Mouse (Mus musculus): ENCODE data around the gene Wbp4. TPM values are rescaled to one million over a fixed set of nuclear protein-coding genes. Genes with fewer than 3 reads are reported as not detected.

The Wbp4 gene
- polyA plus RNA-seq, 1 experiment from 2014 or later: 40.1 TPM

GRCm38 (mm10) chr14:79503371-79504075 lies 22.2 kb upstream of the Wbp4 start:
- ATAC-seq (ENCODE audit: low FRiP score, low read depth): no peak
- 53% methylated on average over 5 of the region's 5 CpGs for WGBS
- Histone ChIP-seq H3K27me3 (no peaks in the 10 kb centered on the region), H3K4me2 (no peak overlapping the region), H3K9ac (no peak overlapping the region), H3K4me1 (replicated peaks) (peaks cover 4% of the 10 kb centered on the region; the same call in 1 of the 2 replicates), H3K4me3 (no peak overlapping the region), H3K27ac (replicated peaks) (0 out of 2 replicates have a peak overlapping the region, but pooled peaks have one; percentile 7), H3K9me3 (no peaks in the 10 kb centered on the region), H3K36me3 (no peaks in the 10 kb centered on the region)

GRCm38 (mm10) chr14:79500756-79501155 lies 19.4 kb upstream of the Wbp4 start:
- Histone ChIP-seq H3K4me2 (no peak overlapping the region), H3K36me3 (no peaks in the 10 kb centered on the region), H3K27ac (replicated peaks) (no peak overlapping the region), H3K9ac (no peak overlapping the region), H3K4me1 (replicated peaks) (peaks cover 4% of the 10 kb centered on the region; the same call in 1 of the 2 replicates), H3K4me3 (no peak overlapping the region), H3K9me3 (no peaks in the 10 kb centered on the region), H3K27me3 (no peaks in the 10 kb centered on the region)
- ATAC-seq (ENCODE audit: low FRiP score, low read depth): no peak
- WGBS: 82% methylated on average over 4 of the region's 4 CpGs

- H3K4me2 ChIP-seq: no peak overlapping the region
- no peak overlapping the region for H3K4me3 ChIP-seq
- no peak overlapping the region for H3K27ac ChIP-seq (replicated peaks)
- no peaks in the 10 kb centered on the region for H3K36me3 ChIP-seq
- no peak overlapping the region for H3K9ac ChIP-seq
- peaks cover 4% of the 10 kb centered on the region; the same call in 1 of the 2 replicates for H3K4me1 ChIP-seq (replicated peaks)
- 92% methylated on average over 9 of the region's 9 CpGs for WGBS
- ATAC-seq (ENCODE audit: low FRiP score, low read depth): no peak
- H3K27me3 ChIP-seq: no peaks in the 10 kb centered on the region
- no peaks in the 10 kb centered on the region for H3K9me3 ChIP-seq
These were observed 18.0 kb upstream of the Wbp4 start for GRCm38 (mm10) chr14:79499326-79499725.

- H3K27me3 ChIP-seq: no peaks in the 10 kb centered on the region
- 94% methylated on average over 6 of the region's 6 CpGs for WGBS
- H3K27ac ChIP-seq (replicated peaks): no peak overlapping the region
- H3K4me2 ChIP-seq: no peak overlapping the region
- H3K4me1 ChIP-seq (replicated peaks): no peaks in the 10 kb centered on the region
- H3K9ac ChIP-seq: no peak overlapping the region
- H3K4me3 ChIP-seq: no peak overlapping the region
- no peaks in the 10 kb centered on the region for H3K36me3 ChIP-seq
- no peaks in the 10 kb centered on the region for H3K9me3 ChIP-seq
- no peak for ATAC-seq (ENCODE audit: low FRiP score, low read depth)
These were observed 13.0 kb upstream of the Wbp4 start for GRCm38 (mm10) chr14:79494349-79494748.

GRCm38 (mm10) chr14:79490246-79490645 lies 8.9 kb upstream of the Wbp4 start:
- WGBS: 79% methylated on average over 3 of the region's 3 CpGs

GRCm38 (mm10) chr14:79489150-79489549 lies 7.8 kb upstream of the Wbp4 start:
- H3K4me2 ChIP-seq: no peak overlapping the region
- WGBS: 79% methylated on average over 12 of the region's 12 CpGs
- H3K27me3 ChIP-seq: no peaks in the 10 kb centered on the region
- H3K9me3 ChIP-seq: no peaks in the 10 kb centered on the region
- no peak overlapping the region for H3K4me3 ChIP-seq
- H3K36me3 ChIP-seq: no peaks in the 10 kb centered on the region
- no peak overlapping the region for H3K9ac ChIP-seq
- peaks cover 21% of the 10 kb centered on the region for H3K4me1 ChIP-seq (replicated peaks)
- H3K27ac ChIP-seq (replicated peaks): no peak overlapping the region
- ATAC-seq (ENCODE audit: low FRiP score, low read depth): no peak

More at GRCm38 (mm10) chr14:79490246-79490645, 8.9 kb upstream of the Wbp4 start:
- no peak overlapping the region for H3K9ac ChIP-seq
- H3K36me3 ChIP-seq: no peaks in the 10 kb centered on the region
- H3K9me3 ChIP-seq: no peaks in the 10 kb centered on the region
- H3K4me3 ChIP-seq: no peak overlapping the region
- H3K4me1 ChIP-seq (replicated peaks): peaks cover 18% of the 10 kb centered on the region
- ATAC-seq (ENCODE audit: low FRiP score, low read depth): no peak
- no peaks in the 10 kb centered on the region for H3K27me3 ChIP-seq
- no peak overlapping the region for H3K4me2 ChIP-seq
- no peak overlapping the region for H3K27ac ChIP-seq (replicated peaks)

GRCm38 (mm10) chr14:79488531-79488930 lies 7.2 kb upstream of the Wbp4 start:
- no peaks in the 10 kb centered on the region for H3K9me3 ChIP-seq
- no peak overlapping the region for H3K9ac ChIP-seq
- no peaks in the 10 kb centered on the region for H3K36me3 ChIP-seq
- H3K4me1 ChIP-seq (replicated peaks): peaks cover 24% of the 10 kb centered on the region
- no peaks in the 10 kb centered on the region for H3K27me3 ChIP-seq
- H3K4me2 ChIP-seq: no peak overlapping the region
- no peak overlapping the region for H3K4me3 ChIP-seq
- 76% methylated on average over 9 of the region's 9 CpGs for WGBS
- no peak for ATAC-seq (ENCODE audit: low FRiP score, low read depth)
- H3K27ac ChIP-seq (replicated peaks): no peak overlapping the region

GRCm38 (mm10) chr14:79486993-79487731 lies 5.8 kb upstream of the Wbp4 start:
- 7% methylated on average over 19 of the region's 19 CpGs for WGBS
- Histone ChIP-seq H3K4me3 (peak overlapping the region; percentile 48), H3K9ac (peak overlapping the region; percentile 52), H3K4me2 (peak overlapping the region; percentile 67), H3K9me3 (no peaks in the 10 kb centered on the region), H3K27ac (replicated peaks) (peak overlapping the region; percentile 57), H3K27me3 (no peaks in the 10 kb centered on the region), H3K36me3 (no peaks in the 10 kb centered on the region), H3K4me1 (replicated peaks) (peaks cover 36% of the 10 kb centered on the region)
- peak; percentile 40; the same call in 1 of the 2 replicates for ATAC-seq (ENCODE audit: low FRiP score, low read depth)

- Histone ChIP-seq H3K36me3 (no peaks in the 10 kb centered on the region), H3K9ac (no peak overlapping the region), H3K27me3 (no peaks in the 10 kb centered on the region), H3K27ac (replicated peaks) (peak overlapping the region; percentile 39; the same call in 1 of the 2 replicates), H3K4me3 (peak overlapping the region; percentile 48; the same call in 1 of the 2 replicates), H3K4me1 (replicated peaks) (peaks cover 36% of the 10 kb centered on the region), H3K4me2 (peak overlapping the region; percentile 67), H3K9me3 (no peaks in the 10 kb centered on the region)
- 31% methylated on average over 8 of the region's 8 CpGs for WGBS
- no peak for ATAC-seq (ENCODE audit: low FRiP score, low read depth)
These were observed 5.3 kb upstream of the Wbp4 start for GRCm38 (mm10) chr14:79486617-79486992.

GRCm38 (mm10) chr14:79483611-79484120 lies 2.3 kb upstream of the Wbp4 start:
- no peaks in the 10 kb centered on the region for H3K9me3 ChIP-seq
- H3K4me3 ChIP-seq: no peak overlapping the region
- H3K27ac ChIP-seq (replicated peaks): no peak overlapping the region
- H3K9ac ChIP-seq: no peak overlapping the region
- peaks cover 49% of the 10 kb centered on the region for H3K4me1 ChIP-seq (replicated peaks)
- ATAC-seq (ENCODE audit: low FRiP score, low read depth): no peak
- no peaks in the 10 kb centered on the region; the same call in 1 of the 2 replicates for H3K36me3 ChIP-seq
- H3K27me3 ChIP-seq: no peaks in the 10 kb centered on the region
- WGBS: 79% methylated on average over 8 of the region's 8 CpGs
- peak overlapping the region; percentile 67 for H3K4me2 ChIP-seq

GRCm38 (mm10) chr14:79482747-79483355 lies 1.5 kb upstream of the Wbp4 start:
- Histone ChIP-seq H3K4me2 (peak overlapping the region; percentile 67), H3K36me3 (peaks cover 3% of the 10 kb centered on the region; the same call in 1 of the 2 replicates), H3K9ac (peak overlapping the region; percentile 97), H3K9me3 (no peaks in the 10 kb centered on the region), H3K27me3 (no peaks in the 10 kb centered on the region), H3K27ac (replicated peaks) (peak overlapping the region; percentile 99), H3K4me1 (replicated peaks) (peaks cover 45% of the 10 kb centered on the region), H3K4me3 (peak overlapping the region; percentile 83)
- 24% methylated on average over 15 of the region's 15 CpGs for WGBS
- no peak for ATAC-seq (ENCODE audit: low FRiP score, low read depth)

Measured in hindbrain, embryonic 15.5 days (tissue).